Mouse (Mus musculus) layer of hippocampus, postnatal 10 days (tissue): ENCODE results near the gene Plvap. TPM values are rescaled to one million over a fixed set of nuclear protein-coding genes. Genes with fewer than 3 reads are reported as not detected.
"Not testable (repeated sequence)": the region's sequence is repeated elsewhere in the genome, so short reads cannot be mapped to it uniquely, and the experiment has no call there.

ENCODE experiments used
- DNase-seq, 2 experiments: peaks; one replicate each; pipeline ENCODE4 v3.0.0; 2021; ENCODE audit warnings: low spot score in 2 of 2
- long read RNA-seq: library from polyadenylated mRNA; stranded (forward); transcript quantifications from one replicate; pipeline ENCODE4 v2.0.0, GENCODE M21; 2023
- total RNA-seq, 2 experiments: library from RNA; stranded (reverse); gene quantifications; 2 replicates each; pipeline ENCODE4 v1.2.3; 2021

Gene Plvap
- total RNA-seq: 1 to 10 TPM; 8.1 to 9.2 TPM
- long read RNA-seq, partial matches to known transcripts: 21 of 27 reads
- long read RNA-seq, other reads (novel, unspliced or antisense): 3 of 27 reads

GRCm38 (mm10) chr8:71511644-71512043, at the start of gene Plvap:
Gene Plvap, minus strand, starts transcription at chr8:71511752.
- no peak for DNase-seq

GRCm38 (mm10) chr8:71560765-71561164, 49.2 kb upstream of the Plvap start:
- DNase-seq: no peak

DNA sequence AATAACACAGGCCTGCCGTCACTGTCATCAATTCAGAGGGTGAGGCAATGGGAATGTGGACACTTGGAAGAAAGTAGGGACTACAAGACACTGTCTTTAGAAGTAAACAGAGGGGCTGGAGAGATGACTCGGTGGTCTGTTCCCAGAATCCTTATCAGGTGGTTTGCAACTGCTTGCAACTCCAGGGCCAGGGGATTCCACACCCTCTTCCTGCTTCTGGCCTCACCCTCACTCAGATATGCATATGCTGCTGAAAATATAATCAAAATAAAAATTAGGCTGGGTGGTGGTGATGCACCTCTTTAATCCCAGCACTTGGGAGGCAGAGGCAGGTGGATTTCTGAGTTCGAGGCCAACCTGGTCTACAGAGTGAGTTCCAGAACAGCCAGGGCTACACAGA, 48.5 kb upstream of the Plvap start:
- DNase-seq: no peak

DNA sequence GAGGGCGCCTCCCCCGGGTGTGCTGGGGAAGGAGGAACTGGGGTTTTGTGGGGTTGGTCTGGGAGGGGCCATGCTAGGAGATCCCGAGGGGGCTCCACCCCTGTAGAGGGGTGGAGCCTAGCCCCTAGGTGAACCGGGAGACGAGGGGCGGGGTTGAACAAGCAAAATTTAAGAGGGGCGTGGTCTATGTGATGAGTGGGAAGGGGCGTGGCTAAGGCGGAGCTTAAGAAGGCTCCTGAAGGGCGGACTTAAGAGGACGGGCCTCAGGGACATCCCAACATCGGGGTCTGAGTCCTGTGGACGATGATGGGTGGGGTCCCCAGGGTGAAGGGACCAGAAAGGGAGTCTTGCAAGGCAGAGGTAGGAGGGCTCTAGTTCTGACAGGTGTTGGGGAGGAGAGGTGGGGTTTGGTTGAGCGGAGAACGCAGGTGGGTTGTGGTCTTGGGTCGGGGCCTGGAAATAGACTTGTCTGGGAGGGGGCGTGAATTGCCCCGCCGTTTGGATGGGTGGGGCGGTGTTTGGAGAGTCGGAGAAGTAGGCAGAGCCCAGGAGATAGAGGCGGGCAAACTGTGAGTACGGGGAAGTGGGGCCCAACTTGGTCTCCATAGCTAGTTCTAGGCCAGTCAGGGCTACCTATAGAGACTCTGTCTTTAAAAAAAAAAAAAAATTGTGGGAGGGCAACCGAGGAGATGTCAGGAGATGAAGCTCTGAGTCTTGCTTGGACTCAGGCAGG, 47.6 kb upstream of the Plvap start:
- no peak for DNase-seq

DNA sequence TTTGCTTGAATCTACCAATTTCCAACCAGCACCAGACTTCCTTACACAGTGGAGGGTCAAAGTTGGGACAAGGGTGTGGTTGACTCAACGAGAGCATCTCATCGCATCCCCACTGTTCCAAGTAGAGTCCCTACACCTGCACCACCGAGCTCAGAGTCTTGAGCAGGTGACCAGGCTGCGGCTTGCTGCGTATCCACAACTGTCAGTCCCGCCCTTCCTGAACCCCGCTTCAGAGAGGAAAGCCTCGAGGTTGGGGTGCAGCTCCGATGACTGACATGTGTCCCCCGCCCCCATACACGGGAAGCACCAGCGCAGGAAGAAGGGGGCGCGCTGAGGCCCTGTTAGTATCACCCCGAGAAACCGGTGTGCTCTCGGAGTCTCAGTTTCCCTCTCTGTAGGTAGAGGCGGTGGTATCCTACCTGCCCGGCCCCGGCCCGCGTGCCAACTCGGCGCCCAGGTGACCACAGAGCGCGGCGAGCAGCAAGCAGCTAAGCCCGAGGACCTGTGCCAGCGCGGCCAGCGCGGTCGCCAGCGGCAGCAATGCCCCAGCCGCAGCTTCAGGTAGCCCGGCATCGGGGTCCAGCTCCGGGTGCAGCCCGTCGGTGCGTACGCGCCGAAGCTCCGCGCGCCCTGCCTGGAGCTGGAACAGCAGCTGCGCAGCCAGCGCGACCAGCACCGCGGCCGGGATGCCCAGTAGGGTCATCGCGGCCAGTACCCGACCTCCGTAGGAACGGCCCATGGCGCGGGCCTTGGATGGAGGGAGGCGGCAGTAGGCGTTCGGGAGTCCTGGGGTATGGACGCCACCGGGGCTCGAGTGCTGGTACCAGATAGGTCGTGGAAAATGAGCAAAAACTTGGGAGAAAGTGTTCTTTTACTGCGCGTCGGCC, 46.8 kb upstream of the Plvap start, which contains the start of gene Tmem221:
Tmem221 (minus strand) TSS at position 801 of the 887 bp plus-strand sequence.
- DNase-seq: no peak

GRCm38 (mm10) chr8:71554644-71555043, 43.1 kb upstream of the Plvap start:
- DNase-seq: no peak

DNA sequence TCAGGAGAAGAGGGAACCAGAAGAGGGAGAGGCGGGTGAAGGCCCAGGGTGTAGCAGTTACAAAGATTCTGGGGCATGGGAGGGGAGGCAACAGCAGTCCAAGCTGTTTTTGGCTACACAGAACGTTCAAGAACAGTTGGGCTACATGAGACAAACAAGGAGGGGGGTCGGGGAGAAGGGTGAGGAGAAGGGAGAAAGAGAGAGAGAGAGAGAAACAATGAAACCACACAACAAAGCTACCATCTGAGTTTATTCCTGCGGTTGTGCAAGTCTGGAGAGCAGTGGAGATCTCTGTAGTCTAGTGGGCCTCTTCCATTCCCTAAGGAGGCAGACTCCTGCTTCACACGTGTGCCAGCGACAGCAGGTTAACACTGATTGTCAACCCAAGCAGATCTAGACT, 42.4 kb upstream of the Plvap start:
- DNase-seq: no peak

DNA sequence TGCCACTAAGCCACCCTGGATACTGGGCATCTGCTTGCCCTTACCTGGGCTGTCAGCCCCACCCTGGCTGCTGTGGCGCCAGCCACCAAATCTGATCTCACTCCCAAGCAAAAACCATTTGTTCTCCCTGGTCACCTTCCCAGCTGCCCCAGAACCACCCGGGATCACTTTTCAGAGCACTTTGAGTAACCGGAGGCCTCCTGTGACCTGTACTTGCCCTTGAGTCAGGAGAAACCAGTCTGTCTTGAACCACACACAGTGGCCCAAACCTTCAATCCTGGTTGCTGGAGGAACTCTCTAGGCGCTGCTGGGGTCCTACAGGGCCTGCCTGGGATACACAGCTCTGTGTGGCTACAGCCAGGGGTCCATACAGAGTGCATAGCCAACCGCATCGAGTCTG, 41.2 kb upstream of the Plvap start:
- DNase-seq: no peak

- DNase-seq: no peak
Measured at GRCm38 (mm10) chr8:71550754-71551153, 39.2 kb upstream of the Plvap start.

DNA sequence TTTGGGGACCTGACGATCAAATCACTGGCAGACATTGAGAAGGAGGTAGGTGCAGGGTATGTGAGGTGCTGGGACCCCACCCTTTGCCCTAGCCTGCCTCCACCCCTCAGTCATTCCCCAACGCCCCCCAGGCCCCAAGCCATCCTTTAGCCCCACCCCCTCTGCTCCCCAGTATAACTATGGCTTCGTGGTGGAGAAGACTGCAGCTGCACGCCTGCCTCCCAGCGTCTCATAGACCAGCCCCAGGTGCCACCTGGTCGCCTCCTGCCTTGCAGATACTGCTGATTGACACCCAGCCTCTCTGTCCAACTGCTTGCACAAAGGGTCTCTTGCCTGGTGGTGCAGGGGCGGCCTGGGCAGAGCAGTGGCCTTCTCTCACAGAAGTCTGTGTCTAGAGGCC, 36.0 kb upstream of the Plvap start:
- no peak for DNase-seq

DNA sequence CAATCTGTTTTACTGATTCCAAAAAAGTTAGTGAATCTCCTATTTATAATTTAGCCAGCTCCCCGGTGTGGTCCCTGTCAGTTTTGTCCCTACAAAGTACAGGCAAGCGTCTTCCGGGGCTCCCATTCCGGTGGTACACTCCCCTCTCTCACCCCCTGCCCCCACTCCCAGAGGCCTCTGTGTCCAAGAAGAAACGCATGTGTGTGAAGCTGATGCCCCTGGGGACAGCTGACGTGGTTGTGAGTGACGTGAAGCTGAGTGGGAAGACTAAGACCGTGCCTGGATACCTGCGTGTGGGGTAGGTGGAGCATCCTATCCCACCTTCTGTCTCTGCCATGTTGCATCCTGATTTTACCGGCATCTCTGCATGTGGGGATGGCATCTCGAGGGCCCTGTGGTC, 33.5 kb upstream of the Plvap start:
- no peak for DNase-seq

DNA sequence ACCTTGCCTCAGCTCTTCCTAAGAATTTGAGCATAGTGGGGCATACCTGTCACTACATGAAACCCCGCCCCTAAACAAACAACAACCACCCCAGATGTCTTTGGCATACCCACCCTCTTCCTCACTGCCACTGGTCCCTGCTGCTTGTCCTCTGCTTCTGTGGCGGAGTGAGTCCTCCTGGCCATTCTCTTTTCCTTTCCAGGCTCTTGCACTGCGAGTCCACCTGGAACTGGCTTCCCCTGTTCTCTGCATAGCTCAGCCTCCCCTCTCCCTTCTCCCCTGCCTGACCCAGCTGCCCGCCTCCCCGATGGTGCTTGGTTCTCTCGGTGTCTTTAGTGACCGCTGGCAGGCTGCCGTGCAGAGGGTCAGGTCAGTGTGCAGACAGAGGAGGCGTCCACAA, 32.2 kb upstream of the Plvap start:
- no peak for DNase-seq

- peak; percentile 93 to 94 for DNase-seq
Measured at GRCm38 (mm10) chr8:71542632-71543343, 31.2 kb upstream of the Plvap start, which contains the start of gene Mvb12a. Gene Mvb12a, plus strand, starts transcription at chr8:71542922.

DNA sequence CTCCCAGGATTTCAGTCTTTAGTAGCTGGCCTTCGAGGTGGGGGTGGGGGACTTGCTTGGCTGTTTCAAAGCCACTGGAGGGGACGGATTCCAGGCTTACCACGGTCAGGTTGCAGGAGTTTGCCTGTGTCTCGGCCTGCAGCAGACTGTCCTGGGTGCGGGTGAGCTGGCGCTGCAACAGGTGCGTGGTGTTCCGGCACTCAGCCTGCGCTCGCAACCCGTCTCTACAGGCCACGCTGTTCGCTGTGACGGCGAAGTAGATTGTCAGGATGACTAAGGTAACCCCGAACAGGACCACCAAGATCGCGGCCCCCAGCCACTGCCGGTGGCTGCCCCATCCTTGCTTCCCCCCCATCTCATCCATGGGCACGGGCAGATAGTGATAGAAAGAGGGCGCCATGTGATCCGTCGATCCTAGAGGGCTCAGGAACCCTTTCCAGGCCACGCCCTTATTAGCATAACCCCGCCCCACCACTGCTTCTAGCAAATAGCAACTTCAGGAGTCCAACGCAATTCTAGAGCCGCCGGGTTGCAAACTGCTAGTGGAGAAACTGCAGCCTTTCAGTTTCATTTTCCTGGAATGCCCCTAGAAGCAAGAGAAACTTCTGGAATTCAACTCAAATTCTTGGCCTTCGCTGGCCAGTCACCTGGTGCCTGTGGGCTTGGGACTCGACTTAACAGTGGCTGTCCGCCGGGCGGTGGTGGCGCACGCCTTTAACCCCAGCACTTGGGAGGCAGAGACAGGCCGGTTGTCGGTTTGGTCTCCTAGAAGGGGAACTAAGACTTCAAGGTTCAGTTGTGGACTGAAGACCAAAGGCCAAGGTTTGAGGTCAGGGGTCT, 25.7 kb upstream of the Plvap start, which contains the start of gene Bst2:
Bst2 (minus strand) TSS at position 429 of the 840 bp plus-strand sequence.
- peak; percentile 41 to 49 for DNase-seq

DNA sequence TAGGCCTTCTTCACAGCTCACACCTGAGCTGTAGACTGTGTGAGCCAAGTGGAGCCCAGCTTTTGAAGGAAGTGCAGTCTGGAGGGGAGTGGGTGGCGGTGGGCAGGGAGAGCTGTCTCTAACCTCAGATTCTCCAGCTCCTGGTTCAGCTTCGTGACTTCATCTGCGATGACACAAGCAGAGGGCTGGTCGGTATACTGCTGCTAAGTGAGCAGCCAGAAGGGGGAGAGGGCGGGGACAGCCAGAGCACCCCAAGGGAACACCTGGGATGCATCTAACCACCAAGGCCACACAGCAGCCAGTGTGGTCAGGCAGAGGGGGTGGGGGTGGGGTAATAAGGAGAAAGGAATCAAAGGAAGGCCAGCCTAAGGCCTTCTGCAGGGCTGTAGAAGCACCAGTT, 24.1 kb upstream of the Plvap start:
- no peak for DNase-seq

GRCm38 (mm10) chr8:71534263-71534810, 22.8 kb upstream of the Plvap start:
- DNase-seq: no peak

DNA sequence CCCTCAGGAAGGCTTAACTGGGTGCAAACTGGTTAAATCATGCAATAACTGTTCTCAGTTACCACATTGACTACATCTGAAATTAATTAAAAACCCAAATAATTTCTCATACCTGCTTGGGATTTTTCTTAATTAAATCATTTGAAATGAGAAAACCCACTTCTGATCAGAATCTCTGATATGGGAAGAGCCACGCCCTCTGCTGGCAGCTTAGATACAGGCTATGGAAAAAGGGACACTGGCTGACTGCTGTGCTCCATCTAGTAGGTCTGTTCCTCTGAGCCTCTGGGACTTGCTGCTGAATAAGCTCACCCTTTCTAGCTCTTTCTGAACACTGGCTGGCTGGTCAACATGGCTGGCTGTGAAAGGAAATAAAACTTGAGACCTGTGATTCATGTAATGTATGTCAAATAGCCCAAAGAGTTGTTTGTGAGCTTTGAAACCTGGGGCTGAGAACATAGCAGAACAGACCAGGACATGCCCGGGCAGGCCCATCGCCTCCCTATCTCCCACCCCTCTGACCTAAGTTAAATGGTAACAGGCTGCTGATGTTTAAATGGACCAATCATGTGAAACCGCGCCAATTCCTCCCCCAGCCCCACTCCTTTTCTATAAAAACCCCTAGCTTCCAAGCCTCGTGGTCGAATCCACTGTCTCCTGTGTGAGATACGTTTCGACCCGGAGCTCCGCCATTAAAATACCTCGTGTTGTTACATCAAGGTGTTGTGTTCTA, 19.3 kb upstream of the Plvap start:
- not testable (repeated sequence) for DNase-seq

DNA sequence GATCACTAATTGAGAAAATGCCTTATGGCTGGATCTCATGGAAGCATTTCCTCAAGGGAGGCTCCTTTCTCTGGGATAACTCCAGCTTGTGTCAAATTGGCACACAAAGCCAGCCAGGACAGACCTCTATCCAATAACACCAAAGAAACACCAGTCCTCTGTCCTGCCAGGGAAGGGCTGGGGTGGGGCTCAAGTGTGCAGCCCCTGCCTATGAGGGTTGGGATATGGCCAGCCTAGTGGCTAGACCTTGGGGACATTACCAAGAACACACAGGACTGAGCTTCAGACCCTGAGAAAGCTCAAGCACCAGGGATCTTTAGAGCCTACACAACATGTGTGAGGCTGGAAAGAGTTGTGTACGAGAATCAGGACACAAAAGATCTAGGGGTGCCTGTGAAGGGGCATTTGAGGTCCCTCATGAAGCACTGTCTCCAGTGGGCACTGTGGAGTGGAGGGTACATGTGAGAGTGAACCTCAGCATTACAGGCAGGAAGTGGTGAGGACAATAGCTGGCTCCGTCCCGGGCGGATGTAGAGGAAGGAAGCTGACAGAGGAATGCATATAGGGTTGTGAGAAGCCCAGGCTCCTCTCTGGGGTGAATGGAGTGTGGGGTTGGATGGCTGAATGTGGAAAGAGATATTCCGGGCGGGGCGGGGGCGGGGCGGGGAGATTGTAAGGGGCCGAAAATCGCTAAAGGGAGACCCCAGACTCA, 17.0 kb upstream of the Plvap start:
- DNase-seq: no peak
